Mouse (Mus musculus) A20 (cell line): Measurements from ENCODE around the gene Spry1.
"Not testable (repeated sequence)": the region's sequence is repeated elsewhere in the genome, so short reads cannot be mapped to it uniquely, and the experiment has no call there.

Experiments used
- DNase-seq: peaks from one replicate; pipeline ENCODE4 v3.0.0-alpha.2; 2011; ENCODE audit warnings: low read depth, low spot score

The Spry1 gene

GRCm38 (mm10) chr3:37639690-37640089, at the start of gene Spry1:
Gene Spry1 (plus strand): TSS chr3:37639947.
- DNase-seq: peak; percentile 79

DNA sequence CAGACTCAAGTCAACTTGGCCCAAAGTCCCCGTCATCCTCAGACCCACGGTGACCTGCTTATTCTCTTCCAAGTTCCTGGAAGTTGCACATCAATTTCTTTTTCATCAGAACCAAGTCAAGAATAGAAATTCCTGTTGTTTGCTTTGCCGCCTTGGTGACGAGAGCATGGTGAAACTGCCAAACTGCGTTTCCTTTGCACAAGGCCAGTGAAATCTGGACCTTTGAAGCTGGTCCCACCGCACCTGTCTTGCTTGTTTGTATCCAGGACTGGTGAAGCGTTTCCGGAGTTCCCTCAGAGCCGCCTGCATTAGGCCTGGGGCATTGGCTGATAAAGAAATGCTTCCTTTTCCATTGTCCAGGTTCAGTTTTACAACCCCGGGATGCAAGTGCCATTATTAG, 44.0 kb upstream of the Spry1 start:
- DNase-seq: no peak

GRCm38 (mm10) chr3:37596519-37596918, 43.2 kb upstream of the Spry1 start:
- DNase-seq: peak; percentile 15

DNA sequence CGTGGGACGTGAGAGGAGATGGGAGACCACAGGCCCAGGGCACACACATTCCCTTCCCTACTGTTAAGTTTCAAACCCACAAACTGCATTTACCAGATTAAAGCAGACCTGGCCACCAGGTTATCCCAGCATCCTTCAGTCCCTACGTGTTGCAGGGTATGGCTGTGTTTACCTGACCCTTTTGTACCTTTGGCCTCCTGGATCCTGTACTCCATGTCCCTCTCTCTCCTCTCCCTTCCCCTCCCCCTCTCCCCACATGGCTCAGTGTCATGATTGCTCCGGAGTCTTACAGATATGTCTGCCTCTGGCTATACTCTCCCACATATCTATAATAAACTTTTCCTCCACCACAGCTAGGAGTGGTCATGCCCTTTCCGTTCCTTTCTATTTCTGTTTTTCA, 42.5 kb upstream of the Spry1 start:
- no peak for DNase-seq

DNA sequence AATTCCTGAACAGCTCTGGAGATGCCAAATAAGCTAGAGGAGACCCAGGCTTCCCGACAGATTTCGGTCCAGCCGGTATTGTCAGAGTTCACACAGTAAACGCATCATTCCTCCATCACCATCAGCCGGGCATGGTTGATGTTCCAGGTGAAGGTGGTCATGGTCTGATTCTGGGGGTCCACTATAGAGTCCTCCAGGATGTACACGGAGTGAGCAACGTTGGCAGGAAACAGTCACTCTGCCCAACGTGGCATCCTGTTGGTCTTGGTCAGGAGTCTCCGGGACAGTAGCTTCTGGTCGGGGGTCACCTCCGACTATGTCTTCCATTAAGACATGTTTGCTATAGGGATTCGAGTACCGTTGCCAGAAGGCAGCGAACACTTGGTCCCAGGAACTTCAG, 40.1 kb upstream of the Spry1 start:
- not testable (repeated sequence) for DNase-seq

DNA sequence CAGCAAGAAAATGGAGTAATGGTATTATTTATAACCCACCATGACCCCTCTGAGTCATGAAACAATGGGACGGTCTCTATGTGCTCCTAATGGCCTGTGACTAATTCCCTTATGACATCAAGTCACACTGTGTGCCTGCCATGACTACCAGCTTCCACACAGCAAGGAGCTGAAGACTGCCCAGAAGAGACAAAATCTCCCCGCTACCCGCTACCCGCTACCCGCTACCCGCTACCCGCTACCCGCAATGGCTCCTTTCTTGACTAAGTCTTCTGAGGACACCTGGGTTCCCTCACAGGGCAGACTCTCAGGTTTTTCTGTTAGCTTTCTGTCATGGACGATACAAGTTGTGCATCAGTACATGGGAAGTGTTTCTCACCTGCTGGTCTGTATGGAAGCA, 37.4 kb upstream of the Spry1 start:
- no peak for DNase-seq

GRCm38 (mm10) chr3:37602890-37603289, 36.9 kb upstream of the Spry1 start:
- DNase-seq: no peak

DNA sequence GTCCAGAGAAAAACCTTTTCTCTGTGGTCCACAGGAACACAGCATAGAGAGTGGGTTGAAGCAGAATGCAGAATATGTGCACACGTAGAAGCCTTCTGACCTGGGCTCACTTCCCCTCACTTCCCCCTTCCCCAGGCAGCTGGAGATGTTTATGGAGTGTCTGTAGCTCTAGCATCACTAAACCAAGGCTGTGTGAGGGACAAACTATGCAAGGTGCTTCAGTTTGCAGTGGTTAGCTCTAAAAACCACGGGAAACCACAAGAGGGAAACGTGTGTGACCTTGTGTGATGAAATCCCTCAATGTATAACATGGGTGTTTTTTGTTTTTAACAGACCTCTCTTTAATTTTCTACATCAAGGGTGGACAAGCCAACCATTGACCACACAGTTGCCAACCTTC, 36.2 kb upstream of the Spry1 start:
- no peak for DNase-seq

DNA sequence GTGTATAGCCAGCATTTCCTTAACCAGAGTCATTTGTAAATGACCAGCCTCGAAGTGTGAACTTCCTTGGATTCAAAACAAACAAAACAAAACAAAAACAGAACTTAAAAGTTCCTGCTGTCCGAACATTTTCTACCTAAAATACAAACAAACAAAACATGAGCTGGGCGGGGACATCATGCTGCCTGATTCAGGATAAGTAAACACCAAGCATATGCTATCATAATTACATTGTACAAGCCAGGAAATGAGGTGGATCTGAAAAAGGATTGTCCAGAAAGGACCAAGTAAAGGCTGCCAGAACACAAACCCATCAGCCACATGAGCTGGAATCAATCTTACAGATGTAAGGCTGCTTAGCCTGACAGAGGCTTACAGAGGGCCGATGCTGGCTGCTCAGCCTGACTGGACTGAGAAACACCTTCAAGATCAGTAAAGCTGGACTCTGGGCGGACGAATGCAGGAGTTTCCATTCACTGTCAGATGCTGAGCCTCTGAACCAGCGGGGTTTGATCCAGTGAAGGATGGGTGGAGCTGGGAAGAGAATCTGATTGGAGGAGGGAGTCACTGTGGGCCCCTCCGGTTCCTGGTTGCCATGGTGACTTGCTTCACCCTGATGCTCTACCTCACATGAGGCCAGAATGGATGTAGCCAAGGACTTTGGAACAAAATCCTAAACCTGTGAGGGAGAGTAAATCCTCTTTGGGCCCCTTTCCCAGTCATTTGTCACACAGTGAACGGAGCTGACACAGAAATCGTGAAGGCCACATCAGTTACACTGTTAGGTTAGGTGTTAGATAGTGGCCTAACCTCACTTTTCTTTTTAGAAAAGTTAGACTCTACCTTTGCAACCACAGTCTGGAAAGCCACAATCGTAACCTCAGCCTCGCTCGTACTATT, 34.5 kb upstream of the Spry1 start:
- DNase-seq: no peak

GRCm38 (mm10) chr3:37605876-37606238, 33.9 kb upstream of the Spry1 start:
- no peak for DNase-seq

GRCm38 (mm10) chr3:37608926-37609325, 30.8 kb upstream of the Spry1 start:
- DNase-seq: peak; percentile 42

GRCm38 (mm10) chr3:37610670-37611069, 29.1 kb upstream of the Spry1 start:
- DNase-seq: no peak

DNA sequence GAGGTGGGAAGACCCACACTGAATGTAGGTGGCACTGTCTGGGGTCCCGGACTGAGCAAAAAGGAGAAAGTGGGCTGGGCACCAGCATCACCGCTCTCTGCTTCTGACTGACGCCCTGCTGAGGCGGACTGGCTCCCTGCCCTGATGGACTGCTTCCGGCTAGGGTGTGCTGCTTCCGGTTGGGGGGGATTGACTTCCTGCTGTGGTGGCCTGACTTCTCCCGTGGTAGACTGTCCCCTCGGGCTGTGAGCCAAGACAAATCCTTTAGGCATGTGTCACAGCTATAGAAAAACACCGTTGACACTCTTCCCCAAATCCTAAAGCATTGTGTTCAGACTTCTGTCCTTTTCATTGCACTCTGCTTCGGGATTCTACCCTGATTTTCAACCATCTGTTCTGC, 26.0 kb upstream of the Spry1 start:
- DNase-seq: no peak

DNA sequence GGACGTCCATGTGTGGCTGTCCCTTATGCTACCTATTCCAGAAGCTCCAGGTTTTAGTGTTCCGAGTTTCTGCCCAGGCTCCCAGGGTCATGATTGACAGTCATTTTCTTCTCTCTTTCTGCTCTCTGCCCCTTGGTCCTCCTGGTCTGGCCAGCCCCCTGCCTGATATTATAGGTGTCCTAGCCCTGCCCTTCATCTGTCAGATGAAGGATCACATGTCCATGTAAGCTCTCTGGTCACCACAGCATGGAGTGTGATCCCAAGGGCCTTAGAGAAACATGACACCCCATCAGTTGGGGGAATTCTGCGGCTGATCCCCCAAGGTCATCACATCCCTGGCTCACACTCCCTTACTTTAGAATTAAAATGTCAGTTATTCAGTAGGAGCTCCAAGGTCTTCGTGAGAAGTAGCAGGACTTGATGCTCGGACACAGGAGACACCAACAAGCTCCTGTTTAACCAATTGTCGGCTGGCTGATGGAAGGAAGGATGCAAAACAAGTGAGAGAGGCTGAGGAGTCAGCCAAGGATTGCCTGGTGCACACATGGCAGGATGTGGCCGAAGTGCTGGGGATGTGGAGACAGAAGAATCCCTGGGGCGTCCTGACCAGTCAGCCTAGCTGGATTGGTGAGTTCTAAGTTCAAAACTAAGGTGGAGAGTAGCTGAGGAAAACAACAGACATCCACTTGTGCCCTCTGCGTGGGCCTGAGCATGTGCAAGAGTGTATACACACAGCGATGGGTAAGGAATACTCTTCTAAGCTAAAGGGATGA, 24.7 kb upstream of the Spry1 start:
- DNase-seq: no peak

GRCm38 (mm10) chr3:37616586-37617547, 22.9 kb upstream of the Spry1 start:
- DNase-seq: no peak

- no peak for DNase-seq
These were observed 7.5 kb upstream of the Spry1 start for GRCm38 (mm10) chr3:37632246-37632645.

GRCm38 (mm10) chr3:37632751-37633150, 7.0 kb upstream of the Spry1 start:
- no peak for DNase-seq

- peak; percentile 43 for DNase-seq
These were observed 5.1 kb upstream of the Spry1 start for GRCm38 (mm10) chr3:37634648-37635047.

DNA sequence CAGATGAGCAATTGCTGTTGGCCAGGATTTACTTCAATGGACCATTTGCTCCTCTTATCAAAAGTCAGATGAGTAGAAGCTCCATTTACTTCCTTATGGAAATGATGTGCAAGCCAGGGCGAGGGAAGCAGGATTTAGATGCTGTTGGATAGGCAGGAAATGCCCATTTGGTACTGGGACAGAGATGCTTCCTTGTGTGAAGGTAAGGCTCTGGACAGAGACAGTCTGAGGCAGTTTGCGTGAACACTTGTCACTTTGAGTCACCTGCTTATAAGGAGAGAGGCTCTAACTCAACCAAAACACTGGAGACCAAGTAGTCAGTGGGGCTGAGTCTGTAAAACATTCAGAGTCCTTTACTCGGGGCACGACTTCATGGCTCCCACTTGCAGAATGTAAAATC, 2.8 kb upstream of the Spry1 start:
- no peak for DNase-seq

DNA sequence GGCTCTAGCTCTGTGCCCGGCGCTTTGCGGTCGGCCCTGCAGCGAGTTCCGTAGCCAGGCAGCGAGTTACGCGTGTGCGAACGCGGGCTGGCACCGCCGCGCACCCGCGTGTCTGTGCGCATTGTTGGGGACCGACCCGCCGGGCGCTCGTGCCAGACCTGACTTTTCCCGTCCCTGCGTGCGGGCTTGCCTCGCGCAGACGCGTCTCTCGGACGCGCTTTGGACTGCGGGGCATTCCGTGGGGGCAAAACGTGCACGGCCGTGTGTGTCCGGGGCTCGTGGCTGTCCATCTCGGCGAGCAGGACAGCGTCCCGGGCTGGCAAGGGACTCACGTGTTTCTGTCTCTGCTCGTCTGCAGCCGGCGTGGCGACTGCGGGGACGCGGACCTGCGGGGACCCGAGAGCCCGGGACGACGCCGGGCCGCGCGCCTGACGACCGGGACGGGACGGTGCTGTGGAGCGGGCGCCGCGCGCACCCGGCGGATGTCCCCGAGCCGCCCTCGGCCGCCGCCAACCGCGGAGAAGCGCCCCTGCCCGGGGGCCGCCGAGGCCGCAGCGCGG, 495 bp downstream of the Spry1 start:
- no peak for DNase-seq

GRCm38 (mm10) chr3:37640810-37641209, 1.1 kb downstream of the Spry1 start:
- peak; percentile 52 for DNase-seq
